Mouse (Mus musculus) ES-Bruce4 (cell line): Measurements from ENCODE around the gene Ccl7.

Source experiments
- CTCF ChIP-seq: IDR thresholded peaks from one replicate; pipeline ENCODE4 v1.8.1; 2011; ENCODE audit warnings: low read depth, low read length
- POLR2A ChIP-seq: IDR thresholded peaks from one replicate; pipeline ENCODE4 v1.8.1; 2011; ENCODE audit warnings: low read length; ENCODE audit not compliant: insufficient read depth

DNA sequence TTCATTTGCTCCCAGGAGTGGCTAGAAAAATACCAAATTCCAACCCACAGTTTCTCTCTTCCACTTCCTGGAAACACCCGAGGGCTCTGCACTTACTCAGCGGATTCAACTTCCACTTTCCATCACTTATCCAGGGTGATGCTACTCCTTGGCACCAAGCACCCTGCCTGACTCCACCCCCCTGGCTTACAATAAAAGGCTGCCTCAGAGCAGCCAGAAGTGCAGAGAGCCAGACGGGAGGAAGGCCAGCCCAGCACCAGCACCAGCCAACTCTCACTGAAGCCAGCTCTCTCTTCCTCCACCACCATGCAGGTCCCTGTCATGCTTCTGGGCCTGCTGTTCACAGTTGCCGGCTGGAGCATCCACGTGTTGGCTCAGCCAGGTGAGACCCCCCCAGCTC is 10.2 kb upstream of the Ccl7 start, which contains the start of gene Ccl2:
- TF ChIP-seq CTCF (no peak), POLR2A (no peak)
